Mouse (Mus musculus) hindbrain, postnatal 0 days (tissue): ENCODE measurements around the gene Bhlhe41. TPM values are rescaled to one million over a fixed set of nuclear protein-coding genes. Genes with fewer than 3 reads are reported as not detected.
A peak's percentile ranks its signal among the peaks of the same experiment; 100 is the strongest.

Experiments used
- ATAC-seq: fragments of 200-750 bp; cut with Nextera tagmentation; 2 replicates; pipeline ENCODE4 v1.8.0; 2017; ENCODE audit warnings: mild to moderate bottlenecking, moderate TSS enrichment, moderate library complexity
- DNase-seq: peaks from one replicate; pipeline ENCODE4 v3.0.0-alpha.2; 2015; ENCODE audit warnings: low spot score
- H3K27ac ChIP-seq: fragments of 300-500 bp; sonication (generic); 2 replicates; pipeline ENCODE4 v1.5.1; 2014; ENCODE audit warnings: mild to moderate bottlenecking
- H3K27me3 ChIP-seq: fragments of 300-500 bp; sonication (generic); 2 replicates; pipeline ENCODE4 v1.6.1; 2014; ENCODE audit warnings: low read length, mixed read lengths; ENCODE audit not compliant: insufficient read depth
- H3K36me3 ChIP-seq: fragments of 300-500 bp; sonication (generic); 2 replicates; pipeline ENCODE4 v1.6.1; 2014; ENCODE audit warnings: low read length, mixed read lengths; ENCODE audit not compliant: insufficient read depth
- H3K4me1 ChIP-seq: fragments of 300-500 bp; sonication (generic); 2 replicates; pipeline ENCODE4 v1.6.1; 2014; ENCODE audit warnings: antibody characterized with exemption, low read length, mixed read lengths; ENCODE audit not compliant: insufficient read depth
- H3K4me2 ChIP-seq: fragments of 300-500 bp; sonication (generic); 2 replicates; pipeline ENCODE4 v1.6.1; 2014; ENCODE audit warnings: low read depth, mild to moderate bottlenecking, low read length, moderate library complexity, mixed read lengths
- H3K4me3 ChIP-seq: fragments of 300-500 bp; sonication (generic); 2 replicates; pipeline ENCODE4 v1.5.1; 2014; ENCODE audit warnings: low read length
- H3K9ac ChIP-seq: fragments of 300-500 bp; sonication (generic); replicated peaks from 2 replicates; pipeline ENCODE4 v1.6.1; 2014; ENCODE audit warnings: mild to moderate bottlenecking, low read length, moderate library complexity, mixed read lengths
- H3K9me3 ChIP-seq: fragments of 300-500 bp; sonication (generic); 2 replicates; pipeline ENCODE4 v1.6.1; 2016; ENCODE audit warnings: low read length, mixed read lengths
- CTCF ChIP-seq: IDR thresholded peaks from 2 replicates; pipeline ENCODE4 v1.5.1; 2016; ENCODE audit warnings: antibody characterized with exemption, control low read depth, low read depth
- WGBS: fragments of 180-500 bp; shearing (Covaris S2); extraction: QIAGEN DNeasy Blood & Tissue Kit; methylation state at CpG from one replicate; pipeline ENCODE4 v1.1.7; 2014; 5-methylcytosine and 5-hydroxymethylcytosine counted together
- polyA plus RNA-seq: library from polyadenylated mRNA; unstranded; fragments of >200 nt; fragmentation: Nextera tagmentation; extraction: Ambion mirVana; gene quantifications from 2 replicates; pipeline ENCODE4 v1.2.1, GENCODE M21; 2015
- total RNA-seq: library from RNA; depleted of rRNA; stranded (reverse); fragments of >200 nt; gene quantifications from 2 replicates; pipeline ENCODE4 v1.2.3, GENCODE M21; 2014

The Bhlhe41 gene
- total and polyA plus RNA-seq, 2 experiments from 2014 or later: 6.8 to 9.4 TPM

- 71% methylated on average over 8 of the region's 8 CpGs for WGBS
- no peaks in the 10 kb centered on the region for H3K4me1 ChIP-seq
- no peak overlapping the region for H3K27ac ChIP-seq
- no peak overlapping the region for H3K9ac ChIP-seq
- no peak overlapping the region for H3K4me3 ChIP-seq
- DNase-seq (no peak), ATAC-seq (no peak)
- no peaks in the 10 kb centered on the region for H3K9me3 ChIP-seq
- H3K27me3 ChIP-seq: no peaks in the 10 kb centered on the region
- TF ChIP-seq CTCF: no peak
- no peak overlapping the region for H3K4me2 ChIP-seq
- H3K36me3 ChIP-seq: no peaks in the 10 kb centered on the region
Measured at GRCm38 (mm10) chr6:145886277-145886676, 20.9 kb upstream of the Bhlhe41 start.

GRCm38 (mm10) chr6:145885069-145885468, 19.7 kb upstream of the Bhlhe41 start:
- TF ChIP-seq CTCF: no peak
- Histone ChIP-seq H3K4me2 (no peak overlapping the region), H3K27ac (no peak overlapping the region), H3K4me1 (no peaks in the 10 kb centered on the region), H3K9ac (no peak overlapping the region), H3K36me3 (no peaks in the 10 kb centered on the region), H3K9me3 (no peaks in the 10 kb centered on the region), H3K27me3 (no peaks in the 10 kb centered on the region), H3K4me3 (no peak overlapping the region)
- DNase-seq (no peak), ATAC-seq (no peak)
- 91% methylated on average over 4 of the region's 4 CpGs for WGBS

- Histone ChIP-seq H3K9ac (no peak overlapping the region), H3K36me3 (no peaks in the 10 kb centered on the region), H3K27me3 (no peaks in the 10 kb centered on the region), H3K4me3 (no peak overlapping the region), H3K9me3 (no peaks in the 10 kb centered on the region), H3K27ac (no peak overlapping the region), H3K4me1 (no peaks in the 10 kb centered on the region), H3K4me2 (no peak overlapping the region)
- WGBS: 84% methylated on average over 4 of the region's 4 CpGs
- TF ChIP-seq CTCF: no peak
- DNase-seq (no peak), ATAC-seq (no peak)
Measured at GRCm38 (mm10) chr6:145883668-145884067, 18.3 kb upstream of the Bhlhe41 start.

- DNase-seq: no peak
- H3K9me3 ChIP-seq: no peaks in the 10 kb centered on the region
- no peaks in the 10 kb centered on the region for H3K36me3 ChIP-seq
- H3K27me3 ChIP-seq: no peaks in the 10 kb centered on the region
- TF ChIP-seq CTCF: no peak
- H3K27ac ChIP-seq: no peak overlapping the region
- H3K4me2 ChIP-seq: no peak overlapping the region
- H3K4me1 ChIP-seq: no peaks in the 10 kb centered on the region
- no peak for ATAC-seq
- no peak overlapping the region for H3K9ac ChIP-seq
- no peak overlapping the region for H3K4me3 ChIP-seq
- 87% methylated on average over 1 of the region's 1 CpGs for WGBS
Measured at GRCm38 (mm10) chr6:145883010-145883409, 17.7 kb upstream of the Bhlhe41 start.

- Histone ChIP-seq H3K9ac (no peak overlapping the region), H3K4me1 (peaks cover 5% of the 10 kb centered on the region; the same call in 1 of the 2 replicates), H3K4me2 (no peak overlapping the region), H3K9me3 (no peaks in the 10 kb centered on the region), H3K27ac (no peak overlapping the region), H3K36me3 (no peaks in the 10 kb centered on the region), H3K27me3 (no peaks in the 10 kb centered on the region), H3K4me3 (no peak overlapping the region)
- WGBS: 84% methylated on average over 5 of the region's 5 CpGs
- no peak for ATAC-seq
- no peak for DNase-seq
- no peak for TF ChIP-seq CTCF
Measured at GRCm38 (mm10) chr6:145880609-145881008, 15.3 kb upstream of the Bhlhe41 start.

GRCm38 (mm10) chr6:145876986-145877735, 11.8 kb upstream of the Bhlhe41 start:
- no peak overlapping the region for H3K9ac ChIP-seq
- no peaks in the 10 kb centered on the region for H3K9me3 ChIP-seq
- ATAC-seq (peak; percentile 81), DNase-seq (peak; percentile 75)
- H3K27ac ChIP-seq: no peak overlapping the region
- H3K36me3 ChIP-seq: no peaks in the 10 kb centered on the region
- no peak overlapping the region for H3K4me2 ChIP-seq
- H3K4me1 ChIP-seq: peaks cover 5% of the 10 kb centered on the region; the same call in 1 of the 2 replicates
- TF ChIP-seq CTCF: no peak
- 70% methylated on average over 9 of the region's 9 CpGs for WGBS
- H3K27me3 ChIP-seq: no peaks in the 10 kb centered on the region
- no peak overlapping the region for H3K4me3 ChIP-seq

- Histone ChIP-seq H3K4me2 (no peak overlapping the region), H3K4me1 (peaks cover 5% of the 10 kb centered on the region; the same call in 1 of the 2 replicates), H3K27me3 (no peaks in the 10 kb centered on the region), H3K9me3 (no peaks in the 10 kb centered on the region), H3K27ac (no peak overlapping the region), H3K36me3 (no peaks in the 10 kb centered on the region), H3K4me3 (no peak overlapping the region), H3K9ac (no peak overlapping the region)
- 69% methylated on average over 8 of the region's 8 CpGs for WGBS
- DNase-seq (no peak), ATAC-seq (0 out of 2 replicates have a peak, but pooled peaks have one; percentile 33)
- TF ChIP-seq CTCF: no peak
Measured at GRCm38 (mm10) chr6:145873354-145873753, 8.0 kb upstream of the Bhlhe41 start.
